Mouse (Mus musculus) MEL (cell line): Measurements from ENCODE around the gene Csmd2. TPM values are rescaled to one million over a fixed set of nuclear protein-coding genes. Genes with fewer than 3 reads are reported as not detected.

Experiments used
- DNase-seq: peaks from one replicate; pipeline ENCODE4 v3.0.0; 2011; ENCODE audit warnings: low read depth, low spot score
- H3K27ac ChIP-seq: 2 replicates; pipeline ENCODE4 v1.5.1; 2012; ENCODE audit warnings: low read depth, mild to moderate bottlenecking, control low read depth, low read length, moderate library complexity; ENCODE audit not compliant: control insufficient read depth
- H3K27me3 ChIP-seq, 2 experiments: fragments of 150-350 bp in 1 of 2; sonication (generic) in 1 of 2; 2 replicates each; pipeline ENCODE4 v1.6.1; 2012; ENCODE audit warnings: low read length in 2 of 2, mild to moderate bottlenecking in 2 of 2, improper control_type of control experiment in 1 of 2, moderate library complexity in 1 of 2; ENCODE audit not compliant: insufficient read depth in 2 of 2, control insufficient read depth in 1 of 2
- H3K36me3 ChIP-seq, 2 experiments: 2 replicates each; pipeline ENCODE4 v1.6.1; 2012 to 2014; ENCODE audit warnings: low read length in 2 of 2, improper control_type of control experiment in 1 of 2, inconsistent platforms in 1 of 2, mild to moderate bottlenecking in 1 of 2; ENCODE audit not compliant: insufficient read depth in 2 of 2, control insufficient read depth in 1 of 2
- H3K4me1 ChIP-seq, 2 experiments: fragments of 150-350 bp in 1 of 2; sonication (generic) in 1 of 2; 2 replicates each; pipeline ENCODE4 v1.6.1; 2012; ENCODE audit warnings: low read length in 2 of 2, improper control_type of control experiment in 1 of 2, mild to moderate bottlenecking in 1 of 2; ENCODE audit not compliant: insufficient read depth in 2 of 2, control insufficient read depth in 1 of 2
- H3K4me3 ChIP-seq, 2 experiments: fragments of 150-350 bp in 1 of 2; sonication (generic) in 1 of 2; 2 replicates each; pipeline ENCODE4 v1.5.1; 2012; ENCODE audit warnings: low read depth in 2 of 2, low read length in 2 of 2, mild to moderate bottlenecking in 2 of 2, moderate library complexity in 2 of 2, control low read depth in 1 of 2, improper control_type of control experiment in 1 of 2; ENCODE audit not compliant: control insufficient read depth in 1 of 2, insufficient read depth in 1 of 2
- H3K79me2 ChIP-seq: 2 replicates; pipeline ENCODE4 v1.6.1; 2012; ENCODE audit warnings: mild to moderate bottlenecking, low read length, moderate library complexity; ENCODE audit not compliant: control insufficient read depth, poor library complexity, insufficient read depth
- H3K9ac ChIP-seq: 2 replicates; pipeline ENCODE4 v1.6.1; 2012; ENCODE audit warnings: low read depth, mild to moderate bottlenecking, control low read depth, low read length, moderate library complexity; ENCODE audit not compliant: control insufficient read depth, poor library complexity, severe bottlenecking
- H3K9me3 ChIP-seq: fragments of 150-350 bp; sonication (generic); replicated peaks from 2 replicates; pipeline ENCODE4 v1.6.1; 2012; ENCODE audit warnings: mild to moderate bottlenecking, low read length, improper control_type of control experiment, moderate library complexity; ENCODE audit not compliant: insufficient read depth
- BHLHE40 ChIP-seq: IDR thresholded peaks from 2 replicates; pipeline ENCODE4 v1.6.1; 2012; ENCODE audit warnings: low read depth, mild to moderate bottlenecking, inconsistent platforms, low read length, improper control_type of control experiment, borderline replicate concordance
- CHD2 ChIP-seq: IDR thresholded peaks from 2 replicates; pipeline ENCODE4 v1.6.1; 2011; ENCODE audit warnings: low read length, improper control_type of control experiment
- ELF1 ChIP-seq: IDR thresholded peaks from 2 replicates; pipeline ENCODE4 v1.6.1; 2014; ENCODE audit warnings: low read depth, mild to moderate bottlenecking, inconsistent platforms, low read length, improper control_type of control experiment, moderate library complexity
- GABPA ChIP-seq: IDR thresholded peaks from 2 replicates; pipeline ENCODE4 v1.6.1; 2012; ENCODE audit warnings: low read depth, mild to moderate bottlenecking, inconsistent platforms, low read length, improper control_type of control experiment, moderate library complexity
- GATA1 ChIP-seq: IDR thresholded peaks from 2 replicates; pipeline ENCODE4 v1.6.1; 2011; ENCODE audit warnings: low read depth, low read length, improper control_type of control experiment
- HCFC1 ChIP-seq: IDR thresholded peaks from 2 replicates; pipeline ENCODE4 v1.6.1; 2012; ENCODE audit warnings: low read depth, mild to moderate bottlenecking, inconsistent platforms, low read length, improper control_type of control experiment, moderate library complexity
- JUND ChIP-seq: IDR thresholded peaks from 2 replicates; pipeline ENCODE4 v1.6.1; 2011; ENCODE audit warnings: low read depth, mild to moderate bottlenecking, improper control_type of control experiment, low read length
- KAT2A ChIP-seq: conservative IDR thresholded peaks from 2 replicates; pipeline ENCODE4 v1.6.1; 2012; ENCODE audit warnings: low read depth, low read length, improper control_type of control experiment, inconsistent platforms
- MAFK ChIP-seq: IDR thresholded peaks from 2 replicates; pipeline ENCODE4 v1.6.1; 2011; ENCODE audit warnings: low read depth, mild to moderate bottlenecking, low read length, improper control_type of control experiment, borderline replicate concordance
- MAX ChIP-seq: IDR thresholded peaks from 2 replicates; pipeline ENCODE4 v1.6.1; 2011; ENCODE audit warnings: low read length, improper control_type of control experiment
- MEF2A ChIP-seq: IDR thresholded peaks from 2 replicates; pipeline ENCODE4 v1.6.1; 2014; ENCODE audit warnings: low read depth, mild to moderate bottlenecking, inconsistent platforms, low read length, improper control_type of control experiment; ENCODE audit not compliant: poor library complexity, insufficient replicate concordance, severe bottlenecking; ENCODE audit errors: extremely low read depth
- MXI1 ChIP-seq: IDR thresholded peaks from 2 replicates; pipeline ENCODE4 v1.6.1; 2011; ENCODE audit warnings: mild to moderate bottlenecking, low read depth, low read length, improper control_type of control experiment
- MYB ChIP-seq: IDR thresholded peaks from 2 replicates; pipeline ENCODE4 v1.6.1; 2011; ENCODE audit warnings: mild to moderate bottlenecking, low read depth, low read length, improper control_type of control experiment
- NRF1 ChIP-seq: IDR thresholded peaks from 2 replicates; pipeline ENCODE4 v1.6.1; 2014; ENCODE audit warnings: low read depth, mild to moderate bottlenecking, inconsistent platforms, low read length, improper control_type of control experiment, moderate library complexity; ENCODE audit not compliant: poor library complexity, insufficient read depth, severe bottlenecking
- POLR2A ChIP-seq, 2 experiments: IDR thresholded peaks; 2 replicates each; pipeline ENCODE4 v1.6.1; 2011 to 2012; ENCODE audit warnings: low read length in 2 of 2, mild to moderate bottlenecking in 2 of 2, control low read depth in 1 of 2, improper control_type of control experiment in 1 of 2, low read depth in 1 of 2, moderate library complexity in 1 of 2; ENCODE audit not compliant: control insufficient read depth in 1 of 2, insufficient read depth in 1 of 2, poor library complexity in 1 of 2
- POLR2AphosphoS5 ChIP-seq: IDR thresholded peaks from 2 replicates; pipeline ENCODE4 v1.6.1; 2012; ENCODE audit warnings: low read depth, borderline replicate concordance, mild to moderate bottlenecking, inconsistent platforms, low read length, moderate library complexity, mixed read lengths
- SMC3 ChIP-seq: IDR thresholded peaks from 2 replicates; pipeline ENCODE4 v1.6.1; 2011; ENCODE audit warnings: low read depth, low read length, improper control_type of control experiment
- TCF12 ChIP-seq: IDR thresholded peaks from 2 replicates; pipeline ENCODE4 v1.6.1; 2014; ENCODE audit warnings: low read depth, mild to moderate bottlenecking, inconsistent platforms, low read length, improper control_type of control experiment, moderate library complexity
- USF1 ChIP-seq: IDR thresholded peaks from 2 replicates; pipeline ENCODE4 v1.6.1; 2014; ENCODE audit warnings: low read depth, mild to moderate bottlenecking, inconsistent platforms, low read length, improper control_type of control experiment, moderate library complexity
- ZMIZ1 ChIP-seq: IDR thresholded peaks from 2 replicates; pipeline ENCODE4 v1.6.1; 2012; ENCODE audit warnings: low read depth, mild to moderate bottlenecking, inconsistent platforms, low read length, improper control_type of control experiment, moderate library complexity
- ZNF384 ChIP-seq: IDR thresholded peaks from 2 replicates; pipeline ENCODE4 v1.6.1; 2012; ENCODE audit warnings: low read depth, mild to moderate bottlenecking, inconsistent platforms, low read length, improper control_type of control experiment
- polyA plus RNA-seq, 2 experiments: library from polyadenylated mRNA; stranded (reverse) in 1 of 2; unstranded in 1 of 2; fragments of >175 nt in 1 of 2; fragments of >200 nt in 1 of 2; gene quantifications; 2 replicates each; pipeline versions ENCODE4 v1.2.1 to v1.2.4; 2012; ENCODE audit warnings: low replicate concordance in 2 of 2, low read depth in 1 of 2; ENCODE audit not compliant: insufficient read length in 2 of 2, insufficient read depth in 1 of 2, missing spikeins in 1 of 2
- total RNA-seq: library from RNA; depleted of rRNA; stranded (reverse); fragments of 300-350 nt; gene quantifications from 2 replicates; pipeline ENCODE4 v1.2.3, GENCODE M21; 2012

Csmd2 gene
- total and polyA plus RNA-seq, 3 experiments = not detected

DNA sequence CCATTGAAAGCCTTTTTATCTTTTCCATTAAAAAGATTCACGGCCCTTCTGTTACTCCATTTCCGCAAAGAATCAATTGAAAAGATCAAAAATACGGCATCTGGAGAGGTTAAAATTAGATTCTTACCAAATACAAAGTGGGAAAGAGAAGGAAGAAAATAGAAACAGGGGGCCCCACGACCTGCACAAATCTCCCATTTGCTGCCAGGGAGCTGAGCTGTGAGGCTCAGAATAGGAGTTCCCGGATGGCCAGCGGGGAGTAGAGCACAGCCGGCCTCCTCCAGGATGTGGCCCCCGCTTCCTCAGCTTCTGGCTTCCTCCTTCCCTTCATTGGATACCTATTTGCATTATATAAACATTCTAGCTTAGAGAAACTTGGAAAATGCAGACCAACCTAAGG lies 97.4 kb downstream of the Csmd2 start:
- H3K4me1 ChIP-seq = no peaks in the 10 kb centered on the region
- TF ChIP-seq KAT2A = no peak
- no peak for TF ChIP-seq NRF1
- no peak for TF ChIP-seq GATA1
- TF ChIP-seq SMC3 = no peak
- no peak for TF ChIP-seq ZNF384
- TF ChIP-seq MEF2A = no peak
- TF ChIP-seq ELF1 = no peak
- TF ChIP-seq CHD2 = no peak
- no peak for TF ChIP-seq JUND
- TF ChIP-seq MXI1 = no peak
- TF ChIP-seq POLR2AphosphoS5 = no peak
- TF ChIP-seq MAX = no peak
- no peak for TF ChIP-seq GABPA
- TF ChIP-seq MYB = no peak
- TF ChIP-seq BHLHE40 = no peak
- TF ChIP-seq ZMIZ1 = no peak
- H3K27ac ChIP-seq = no peak overlapping the region
- H3K79me2 ChIP-seq = no peaks in the 10 kb centered on the region
- H3K9me3 ChIP-seq = no peaks in the 10 kb centered on the region
- no peak overlapping the region for H3K4me3 ChIP-seq
- no peaks in the 10 kb centered on the region for H3K27me3 ChIP-seq
- DNase-seq = no peak
- H3K9ac ChIP-seq = no peak overlapping the region
- no peaks in the 10 kb centered on the region for H3K36me3 ChIP-seq

DNA sequence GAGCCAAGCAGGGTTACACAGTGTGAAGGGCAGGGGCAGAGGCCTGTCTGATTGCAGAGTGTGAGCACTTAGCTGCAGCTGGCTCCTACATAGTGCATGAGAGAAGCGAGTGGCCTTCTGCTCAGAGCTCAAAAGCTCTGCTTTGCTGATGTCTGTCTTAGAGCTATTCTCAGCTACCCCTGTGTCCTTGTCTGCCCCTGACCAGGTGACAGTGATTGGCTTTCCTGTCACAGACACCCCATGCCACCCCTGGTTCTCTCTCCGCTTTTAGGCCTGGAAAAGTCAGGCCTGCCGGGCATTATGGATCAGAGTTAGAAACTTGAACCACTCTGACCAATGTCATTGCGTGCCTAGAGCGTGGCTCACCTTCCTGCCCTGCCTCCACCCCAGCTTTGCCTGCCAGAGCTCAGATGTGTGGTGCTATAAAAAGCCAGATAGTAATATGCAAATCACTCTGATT lies 99.5 kb downstream of the Csmd2 start:
- Histone ChIP-seq H3K9me3 (no peaks in the 10 kb centered on the region), H3K27ac (no peak overlapping the region), H3K4me3 (no peak overlapping the region), H3K79me2 (no peaks in the 10 kb centered on the region), H3K9ac (no peak overlapping the region), H3K36me3 (no peaks in the 10 kb centered on the region), H3K4me1 (no peaks in the 10 kb centered on the region), H3K27me3 (no peaks in the 10 kb centered on the region)
- no peak for DNase-seq
- TF ChIP-seq ZNF384 (no peak), JUND (no peak), POLR2AphosphoS5 (no peak), MEF2A (no peak), KAT2A (no peak), USF1 (no peak), POLR2A (IDR thresholded peaks at IDR 0.05; ENCODE audit: control insufficient read depth in 1 of 2, insufficient read depth in 1 of 2, low read depth in 1 of 2, low read length in 2 of 2, poor library complexity in 1 of 2) (no peak), TCF12 (no peak), MAFK (no peak), HCFC1 (no peak)
